Mouse (Mus musculus) layer of hippocampus, adult 2 months (tissue): Measurements from ENCODE around the gene Rnf144b. TPM values are rescaled to one million over a fixed set of nuclear protein-coding genes. Genes with fewer than 3 reads are reported as not detected.

Source experiments
- DNase-seq, 2 experiments: peaks; one replicate each; pipeline ENCODE4 v3.0.0; 2022; ENCODE audit warnings: low spot score in 2 of 2
- H3K27ac ChIP-seq: fragments of 200-600 bp; 2 replicates; pipeline ENCODE4 v1.8.1; 2022
- H3K4me3 ChIP-seq: fragments of 200-600 bp; 2 replicates; pipeline ENCODE4 v1.8.1; 2022; ENCODE audit warnings: mild to moderate bottlenecking
- CTCF ChIP-seq: fragments of 200-600 bp; conservative IDR thresholded peaks from 2 replicates; pipeline ENCODE4 v1.8.1; 2022; ENCODE audit warnings: antibody characterized with exemption, mild to moderate bottlenecking, moderate library complexity
- total RNA-seq, 2 experiments: library from RNA; stranded (reverse); gene quantifications; 2 replicates each; pipeline ENCODE4 v1.2.3; 2021

Rnf144b gene
- total RNA-seq, 2 experiments from 2014 or later = 11.4 to 11.6 TPM

DNA sequence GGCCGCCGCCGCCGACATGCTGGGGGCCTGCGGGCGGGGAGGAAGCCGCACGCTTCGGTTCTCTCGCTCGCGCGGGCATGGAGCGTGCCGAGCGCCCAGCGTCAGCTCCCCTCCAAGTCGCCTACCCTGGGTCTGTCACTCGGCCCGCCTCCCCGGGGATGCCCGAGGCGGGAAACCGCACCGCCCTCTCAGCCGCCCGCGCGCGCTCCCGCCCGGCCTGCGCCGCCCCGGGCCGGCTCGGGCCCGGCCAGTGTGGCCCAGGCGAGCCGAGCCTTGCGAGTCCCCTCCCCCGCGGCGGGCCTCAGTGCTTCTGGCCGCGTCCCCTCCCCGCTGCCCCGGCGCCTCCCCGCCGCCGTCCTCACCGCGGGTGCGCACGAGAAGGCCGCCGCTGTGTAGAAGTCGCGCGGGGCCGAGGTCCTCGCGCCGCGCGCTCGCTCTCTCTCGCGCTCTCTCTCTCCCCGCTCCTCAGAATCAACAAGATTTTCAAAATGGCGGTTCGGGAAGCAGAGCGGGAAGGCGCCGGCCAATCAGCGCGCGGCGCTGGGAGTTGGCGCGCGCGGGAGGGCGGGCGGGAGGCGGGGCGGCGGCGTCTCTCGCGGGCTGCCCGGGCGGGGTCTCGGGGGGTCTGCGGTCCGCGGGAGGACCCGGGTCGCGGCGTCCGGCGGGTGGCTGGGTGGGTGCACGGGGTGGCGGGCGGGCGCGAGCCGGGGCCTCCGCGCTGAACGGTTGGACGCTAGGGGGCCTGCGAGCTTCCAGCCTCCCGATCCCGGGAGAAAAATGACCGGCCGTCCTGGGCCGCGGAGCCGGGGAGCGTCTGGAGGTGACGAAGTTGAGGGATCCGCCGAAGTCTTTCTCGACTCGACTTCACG is 16.5 kb upstream of the Rnf144b start, which contains the start of gene Dek:
Gene Dek, minus strand, starts transcription at position 491 of the 869 bp plus-strand sequence.
- DNase-seq = peak; percentile 76 to 81
- peak; percentile 71 for TF ChIP-seq CTCF
- Histone ChIP-seq H3K4me3 (peak within 1 kb of the TSS; percentile 79), H3K27ac (peak within 1 kb of the TSS; percentile 95)

DNA sequence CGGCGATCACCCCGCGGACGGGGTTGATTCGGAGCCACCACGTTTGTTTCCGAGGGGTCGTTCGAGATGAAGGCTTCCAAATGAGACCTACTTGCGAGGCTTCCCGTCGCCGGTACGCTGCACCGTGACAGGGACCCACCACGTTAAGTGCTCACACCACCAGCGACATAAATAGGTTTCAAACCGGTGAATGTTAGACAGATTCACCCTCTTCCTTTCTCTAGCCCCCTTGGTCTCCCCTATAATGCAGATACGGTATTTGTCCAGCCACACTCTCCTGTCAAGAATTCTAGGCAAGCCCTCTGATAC is 15.9 kb upstream of the Rnf144b start:
- TF ChIP-seq CTCF = no peak
- peak overlapping the region; percentile 79 for H3K4me3 ChIP-seq
- peak overlapping the region; percentile 95 for H3K27ac ChIP-seq
- DNase-seq = no peak

DNA sequence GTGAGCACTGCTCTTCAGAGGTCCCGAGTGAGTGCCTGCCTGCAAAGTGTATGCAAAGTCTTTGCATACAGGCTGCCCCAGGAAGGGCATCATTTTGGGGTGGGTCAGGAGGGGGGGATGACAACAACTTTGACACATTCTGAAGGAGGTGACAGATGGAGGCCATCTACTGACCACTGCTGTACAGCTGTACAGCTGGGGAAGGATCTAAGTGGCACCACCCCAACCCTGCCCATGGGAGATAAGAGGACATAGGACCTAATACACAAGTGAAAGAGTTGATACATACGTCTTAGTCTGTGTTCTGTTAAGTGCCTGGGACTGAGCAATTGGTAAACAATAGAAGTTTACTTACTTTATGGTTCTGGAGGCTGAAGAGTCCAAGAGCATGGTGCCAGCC is 13.2 kb upstream of the Rnf144b start:
- H3K27ac ChIP-seq = no peak overlapping the region
- DNase-seq = no peak

DNA sequence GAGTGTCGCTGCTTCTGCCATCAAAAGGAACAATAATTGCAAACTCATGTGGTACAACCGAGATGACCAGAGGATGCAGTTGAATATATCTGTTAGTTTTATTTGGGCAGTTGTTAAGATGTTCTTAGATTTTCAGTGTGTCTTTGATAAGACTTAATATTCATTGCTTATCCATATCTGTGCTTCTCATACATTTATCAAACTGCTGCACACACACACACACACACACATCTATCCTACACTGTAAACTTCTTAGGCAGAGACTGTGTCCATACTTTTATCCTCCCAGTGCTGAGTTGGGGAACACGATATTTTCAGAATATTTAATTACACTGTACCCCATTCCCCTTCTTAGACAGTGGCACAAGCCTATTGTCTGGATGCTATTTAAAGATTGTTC is 11.3 kb upstream of the Rnf144b start:
- Histone ChIP-seq H3K4me3 (no peak overlapping the region), H3K27ac (no peak overlapping the region)
- no peak for TF ChIP-seq CTCF
- DNase-seq = no peak

More for the DNA sequence above, 13.2 kb upstream of the Rnf144b start:
- no peak for TF ChIP-seq CTCF
- H3K4me3 ChIP-seq = no peak overlapping the region

DNA sequence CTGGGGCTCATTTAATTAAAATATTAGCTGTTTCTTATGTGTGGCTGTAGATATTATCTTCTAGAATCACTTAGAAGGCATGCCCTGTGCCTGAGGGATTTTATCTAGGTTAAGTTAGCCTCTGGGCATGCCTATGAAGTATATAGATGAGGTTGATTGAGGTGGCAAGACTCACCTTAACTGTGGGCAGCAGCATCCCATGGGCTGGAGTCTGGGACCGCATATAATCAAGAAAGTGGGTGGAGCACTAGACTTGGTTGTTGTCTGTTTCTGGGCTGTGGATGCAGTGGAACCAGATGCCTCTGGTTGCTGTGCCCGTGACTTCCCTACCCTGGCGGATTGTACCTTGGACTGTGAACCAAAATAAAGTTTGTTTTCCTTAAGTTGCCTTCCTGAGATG is 10.4 kb upstream of the Rnf144b start:
- Histone ChIP-seq H3K4me3 (no peak overlapping the region), H3K27ac (no peak overlapping the region)
- TF ChIP-seq CTCF = no peak
- DNase-seq = no peak

DNA sequence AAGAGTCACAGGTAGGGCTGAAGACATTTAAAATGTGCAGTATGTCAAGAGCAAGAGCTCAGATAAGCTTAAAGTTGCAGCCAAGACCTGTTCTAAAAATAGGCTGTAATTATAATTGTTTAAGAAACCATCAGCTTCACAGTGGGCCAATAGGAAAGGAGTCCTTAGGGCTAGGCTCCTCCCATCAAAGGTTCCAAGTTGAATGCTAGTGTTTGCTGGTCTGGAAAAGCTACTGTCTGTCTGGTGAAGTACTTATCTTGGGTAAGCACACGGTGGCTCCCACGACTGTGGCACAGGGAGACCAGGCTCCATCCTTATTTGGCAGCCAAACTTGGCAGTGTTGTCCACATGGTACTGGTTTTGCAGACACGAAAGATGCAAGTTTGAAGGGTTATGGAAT is 9.5 kb upstream of the Rnf144b start:
- no peak overlapping the region for H3K27ac ChIP-seq
- no peak for DNase-seq
- no peak overlapping the region for H3K4me3 ChIP-seq
- TF ChIP-seq CTCF = no peak

DNA sequence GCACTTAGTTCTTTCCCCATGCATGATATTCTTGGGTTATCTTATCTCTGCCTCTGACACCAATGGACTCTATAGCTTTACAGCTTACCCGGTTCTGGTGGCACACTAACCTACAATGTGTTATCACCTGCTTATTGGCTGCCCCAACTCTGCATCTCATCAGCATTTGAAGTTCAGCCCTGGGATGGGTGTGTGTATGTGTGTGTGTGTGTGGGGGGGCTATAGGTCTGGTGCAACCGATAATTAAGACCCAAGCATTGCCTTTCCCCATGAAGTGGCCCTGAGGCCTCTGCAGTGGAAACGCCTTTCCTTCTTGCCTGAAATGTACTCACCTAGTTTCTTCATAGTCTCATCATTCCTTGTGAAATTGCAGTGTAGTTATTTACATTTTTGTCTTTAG is 6.5 kb upstream of the Rnf144b start:
- TF ChIP-seq CTCF = no peak

DNA sequence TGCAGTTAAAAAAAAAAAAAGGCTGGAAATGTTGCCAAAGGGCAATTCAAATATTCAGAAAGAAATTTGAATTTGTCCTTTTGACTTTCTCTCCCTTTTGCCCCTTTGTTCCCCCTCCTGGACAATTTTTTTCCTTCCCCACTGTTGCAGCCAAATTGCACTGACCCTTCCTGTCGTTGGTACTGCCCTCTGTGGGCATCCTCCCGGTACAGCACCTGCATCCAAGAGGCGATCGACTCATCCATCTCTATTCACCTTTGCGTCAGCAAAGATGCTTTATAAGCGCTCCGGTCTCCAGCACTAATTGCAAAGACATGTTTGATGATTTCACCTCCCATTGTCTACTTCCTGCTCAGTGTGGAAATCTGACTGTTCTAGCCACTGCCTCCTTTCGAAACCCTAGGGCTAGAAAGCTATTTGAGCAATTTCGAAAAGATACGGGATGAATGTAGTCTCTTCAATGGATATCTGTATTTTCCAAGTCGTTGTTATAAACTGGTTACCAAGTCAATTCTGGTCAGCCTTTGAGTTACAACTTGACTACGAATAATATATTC is 1.0 kb upstream of the Rnf144b start:
- H3K4me3 ChIP-seq = peak overlapping the region; percentile 72; the same call in 1 of the 2 replicates
- H3K27ac ChIP-seq = no peak overlapping the region
- DNase-seq = no peak
- TF ChIP-seq CTCF = peak; percentile 63

More for the DNA sequence above, 6.5 kb upstream of the Rnf144b start:
- Histone ChIP-seq H3K27ac (no peak overlapping the region), H3K4me3 (no peak overlapping the region)
- DNase-seq = no peak

DNA sequence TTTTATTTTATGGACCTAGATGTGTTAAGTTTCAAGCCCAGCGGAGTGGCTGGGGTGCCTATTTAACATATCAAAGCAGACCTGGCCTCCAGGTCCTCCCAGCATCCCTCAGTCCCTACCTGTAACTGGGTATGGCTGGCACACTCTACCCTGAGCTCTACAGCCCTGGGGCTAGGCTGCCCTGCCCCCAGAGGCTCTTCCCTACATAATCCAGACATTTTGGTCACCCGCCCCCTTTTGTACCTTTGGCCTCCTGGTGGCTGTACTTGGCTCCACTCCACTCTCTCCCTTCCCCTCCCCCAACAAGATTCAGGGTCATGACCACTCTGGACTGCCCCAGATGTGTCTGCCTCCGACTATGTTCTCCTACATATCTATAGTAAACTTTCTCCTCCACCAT is 2.0 kb downstream of the Rnf144b start:
- Histone ChIP-seq H3K27ac (no peak overlapping the region), H3K4me3 (no peak overlapping the region)
- DNase-seq = no peak
- TF ChIP-seq CTCF = no peak

DNA sequence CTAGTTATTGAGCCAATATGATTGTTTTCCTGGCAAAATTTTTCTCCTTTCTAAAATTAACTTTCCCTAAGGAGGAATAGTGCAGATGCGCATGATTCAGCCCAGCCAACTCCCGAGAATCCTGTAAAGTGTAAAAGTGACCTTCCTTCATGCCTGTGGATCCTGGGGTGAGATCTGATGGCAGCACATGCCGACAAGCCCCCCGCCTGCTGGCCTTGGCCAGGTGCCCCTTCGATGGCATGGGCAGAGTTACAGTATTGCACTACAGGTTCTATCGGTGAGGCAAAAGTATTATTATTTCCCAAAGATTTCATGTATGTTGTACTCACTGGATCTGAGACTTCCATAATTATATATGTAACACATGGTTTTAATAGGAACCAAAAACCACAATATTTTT is 2.5 kb downstream of the Rnf144b start:
- no peak for DNase-seq
- TF ChIP-seq CTCF = no peak
- no peak overlapping the region for H3K4me3 ChIP-seq
- no peak overlapping the region for H3K27ac ChIP-seq

DNA sequence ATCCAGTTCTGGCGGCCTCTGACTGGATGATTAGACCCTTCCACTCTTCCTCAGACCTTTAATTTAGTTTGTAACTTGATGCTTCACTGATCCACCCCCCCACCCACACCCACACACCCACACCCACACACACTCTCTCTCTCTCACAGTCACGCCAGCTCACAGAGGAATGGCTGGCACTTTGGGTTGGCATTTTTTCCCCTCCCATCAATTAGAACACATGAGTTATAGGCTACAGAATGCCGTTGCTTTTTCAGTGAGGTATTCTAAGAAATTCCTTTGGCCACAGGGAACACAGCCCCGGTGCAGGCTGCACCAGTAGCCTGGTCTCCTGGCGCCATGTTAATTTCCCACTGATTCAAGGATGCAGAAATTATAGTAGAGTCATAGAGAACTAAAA is 3.1 kb downstream of the Rnf144b start:
- Histone ChIP-seq H3K27ac (no peak overlapping the region), H3K4me3 (no peak overlapping the region)
- no peak for TF ChIP-seq CTCF
- no peak for DNase-seq

DNA sequence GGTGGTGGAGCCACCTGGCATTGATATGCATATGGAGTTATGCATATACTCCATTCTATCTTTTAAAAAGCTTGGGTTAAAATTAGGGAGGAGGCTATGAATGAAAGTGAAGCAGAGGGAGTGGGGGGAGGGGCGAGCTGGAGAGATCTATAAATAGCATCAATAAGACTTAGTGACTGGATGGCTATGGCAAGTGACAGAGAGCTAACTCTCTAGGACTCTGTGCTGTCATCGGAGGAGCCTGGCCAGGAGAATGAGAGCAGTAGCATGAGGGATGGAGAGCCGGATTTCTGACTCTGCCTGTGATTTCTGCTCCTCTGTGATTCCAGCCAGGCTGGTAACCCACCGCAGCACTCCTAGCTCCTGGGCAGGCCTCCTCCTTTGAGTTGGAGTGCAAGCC is 6.6 kb downstream of the Rnf144b start:
- no peak for TF ChIP-seq CTCF
- H3K4me3 ChIP-seq = no peak overlapping the region
- H3K27ac ChIP-seq = no peak overlapping the region
- no peak for DNase-seq

DNA sequence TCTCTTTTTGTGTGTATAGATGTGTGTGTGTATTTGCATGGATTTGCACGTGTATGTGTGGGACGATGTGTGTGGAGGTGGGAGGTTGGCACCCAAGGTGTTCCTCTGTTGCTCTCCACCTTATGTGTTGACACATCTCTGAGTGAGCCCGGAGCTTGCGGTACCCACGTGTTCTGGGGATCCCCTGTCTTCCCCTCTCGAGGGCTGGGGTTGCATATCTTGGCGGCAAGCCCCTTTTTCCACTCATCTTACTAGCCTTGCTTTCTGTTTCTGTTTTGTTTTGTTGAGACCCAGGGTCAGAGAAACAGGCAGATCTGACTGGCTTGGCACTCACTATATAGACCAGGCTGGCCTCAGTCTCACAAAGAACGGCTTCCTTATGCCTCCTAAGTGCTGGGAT is 10.6 kb downstream of the Rnf144b start:
- no peak for DNase-seq
- TF ChIP-seq CTCF = no peak
- H3K4me3 ChIP-seq = no peak overlapping the region
- no peak overlapping the region for H3K27ac ChIP-seq

DNA sequence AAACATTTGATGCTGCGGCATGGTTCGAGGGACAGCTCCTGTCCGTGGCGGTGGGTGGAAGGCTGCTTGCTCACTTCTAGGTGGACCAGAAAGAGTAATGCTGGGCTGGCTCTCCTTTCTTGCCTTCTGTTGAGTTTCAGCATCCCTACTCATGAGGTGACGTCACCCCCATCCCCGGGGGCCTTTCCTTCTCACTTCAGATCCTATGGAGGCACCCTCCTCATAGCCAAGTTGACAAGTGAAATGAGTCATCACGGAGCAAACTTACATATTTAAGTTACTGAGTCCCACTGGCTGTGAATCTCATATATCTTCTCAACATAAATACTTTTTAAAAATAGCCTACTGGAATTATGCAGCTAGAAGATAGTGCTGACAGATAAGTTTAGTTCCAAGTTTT is 12.4 kb downstream of the Rnf144b start:
- no peak for TF ChIP-seq CTCF
- no peak for DNase-seq
- Histone ChIP-seq H3K27ac (no peak overlapping the region), H3K4me3 (no peak overlapping the region)
